Mouse (Mus musculus) R1 (cell line): ENCODE data around the gene Slc7a15.

Experiments used
- DNase-seq: peaks from one replicate; pipeline ENCODE4 v3.0.0-alpha.2; 2018; ENCODE audit warnings: low read depth, low spot score

Slc7a15 gene

GRCm38 (mm10) chr12:8506954-8507707 is 91.7 kb downstream of the Slc7a15 start:
- no peak for DNase-seq

GRCm38 (mm10) chr12:8504131-8504530 is 94.7 kb downstream of the Slc7a15 start:
- no peak for DNase-seq

GRCm38 (mm10) chr12:8502546-8502945 is 96.3 kb downstream of the Slc7a15 start:
- DNase-seq, result peak; percentile 70

GRCm38 (mm10) chr12:8501571-8502305 is 97.1 kb downstream of the Slc7a15 start:
- DNase-seq, result no peak

- DNase-seq, result no peak
Measured at GRCm38 (mm10) chr12:8500597-8501570, 98.0 kb downstream of the Slc7a15 start.

GRCm38 (mm10) chr12:8499871-8500596 is 98.8 kb downstream of the Slc7a15 start, which contains the start of gene Rhob:
Rhob (minus strand) TSS chr12:8500009.
- DNase-seq, result peak; percentile 96

GRCm38 (mm10) chr12:8499001-8499870 is 99.6 kb downstream of the Slc7a15 start:
- peak; percentile 71 for DNase-seq

GRCm38 (mm10) chr12:8498591-8499000 is 100.3 kb downstream of the Slc7a15 start:
- peak; percentile 23 for DNase-seq

- DNase-seq, result peak; percentile 42
Measured at GRCm38 (mm10) chr12:8498148-8498571, 100.7 kb downstream of the Slc7a15 start.

- DNase-seq, result no peak
Measured at GRCm38 (mm10) chr12:8497314-8497706, 101.6 kb downstream of the Slc7a15 start.

- DNase-seq, result no peak
Measured at GRCm38 (mm10) chr12:8496679-8497313, 102.1 kb downstream of the Slc7a15 start.

- peak; percentile 17 for DNase-seq
Measured at GRCm38 (mm10) chr12:8495881-8496678, 102.8 kb downstream of the Slc7a15 start.

- no peak for DNase-seq
Measured at GRCm38 (mm10) chr12:8494675-8495074, 104.2 kb downstream of the Slc7a15 start.

GRCm38 (mm10) chr12:8493386-8493785 is 105.5 kb downstream of the Slc7a15 start:
- no peak for DNase-seq

- DNase-seq, result no peak
Measured at GRCm38 (mm10) chr12:8489098-8489497, 109.8 kb downstream of the Slc7a15 start.

GRCm38 (mm10) chr12:8488652-8488980 is 110.2 kb downstream of the Slc7a15 start:
- no peak for DNase-seq

GRCm38 (mm10) chr12:8487959-8488651 is 110.8 kb downstream of the Slc7a15 start:
- DNase-seq, result no peak

GRCm38 (mm10) chr12:8487281-8487680 is 111.6 kb downstream of the Slc7a15 start:
- DNase-seq, result no peak
